Mouse (Mus musculus) embryonic fibroblast, embryonic 13.5 days (primary cell): ENCODE results near the gene Trp53.

ENCODE experiments used
- CTCF ChIP-seq: IDR thresholded peaks from 2 replicates; pipeline ENCODE4 v1.5.1; 2011; ENCODE audit warnings: mild to moderate bottlenecking, control low read depth, low read length, moderate library complexity, borderline replicate concordance; ENCODE audit not compliant: insufficient read depth
- POLR2A ChIP-seq: IDR thresholded peaks from 2 replicates; pipeline ENCODE4 v1.6.1; 2011; ENCODE audit warnings: low read depth, mild to moderate bottlenecking, control low read depth, low read length, moderate library complexity

DNA sequence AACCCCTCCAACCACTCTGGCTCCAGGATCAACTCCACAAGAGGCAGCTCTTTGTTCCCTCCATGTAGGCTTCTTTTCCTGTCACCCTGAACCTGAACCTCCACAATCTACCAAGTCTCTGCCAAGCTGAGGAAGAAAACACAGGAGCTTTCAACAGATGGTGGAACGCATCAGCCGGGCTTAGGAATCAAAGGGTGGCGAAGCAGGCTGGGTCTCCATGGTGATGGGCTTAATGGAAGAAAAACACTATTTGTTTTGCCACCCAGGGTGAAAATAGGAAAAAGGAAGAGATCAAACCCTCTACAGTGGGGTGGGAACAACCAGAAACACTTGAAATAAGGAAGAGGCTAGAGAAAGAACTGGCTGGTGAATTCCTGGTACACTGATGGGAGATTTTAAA is 36.6 kb upstream of the Trp53 start:
- no peak for TF ChIP-seq CTCF
- TF ChIP-seq POLR2A = no peak
